Mouse (Mus musculus): Measurements from ENCODE around the gene Tspear. TPM values are rescaled to one million over a fixed set of nuclear protein-coding genes. Genes with fewer than 3 reads are reported as not detected.

Gene Tspear
- polyA plus RNA-seq, 1 experiment, result 0.79 TPM

GRCm38 (mm10) chr10:77880305-77880704 lies 193.9 kb downstream of the Tspear start:
- TF ChIP-seq CTCF (IDR thresholded peaks at IDR 0.05; ENCODE audit: borderline replicate concordance, insufficient read depth, low read depth, low read length) (no peak), POLR2A (IDR thresholded peaks at IDR 0.05; ENCODE audit: borderline replicate concordance, insufficient read depth, low read length) (no peak)
- Histone ChIP-seq H3K4me3 (replicated peaks; ENCODE audit: insufficient read depth, low read depth, low read length) (no peak overlapping the region), H3K4me1 (ENCODE audit: control insufficient read depth, insufficient read depth, low read length) (no peaks in the 10 kb centered on the region; the same call in 1 of the 2 replicates), H3K27ac (ENCODE audit: insufficient read depth, low read length) (no peak overlapping the region), H3K27me3 (ENCODE audit: control insufficient read depth, insufficient read depth, low read length) (no peaks in the 10 kb centered on the region)
- no peak for DNase-seq
- 71% methylated on average over 3 of the region's 3 CpGs for WGBS

- H3K27me3 ChIP-seq (ENCODE audit: control insufficient read depth, insufficient read depth, low read length), result no peaks in the 10 kb centered on the region
- TF ChIP-seq CTCF (IDR thresholded peaks at IDR 0.05; ENCODE audit: borderline replicate concordance, insufficient read depth, low read depth, low read length) (peak; percentile 8; the same call in 1 of the 2 replicates), POLR2A (IDR thresholded peaks at IDR 0.05; ENCODE audit: borderline replicate concordance, insufficient read depth, low read length) (no peak)
- H3K4me3 ChIP-seq (replicated peaks; ENCODE audit: insufficient read depth, low read depth, low read length), result no peak overlapping the region
- WGBS, result 83% methylated on average over 5 of the region's 5 CpGs
- no peaks in the 10 kb centered on the region for H3K4me1 ChIP-seq (ENCODE audit: control insufficient read depth, insufficient read depth, low read length)
- DNase-seq, result no peak
- no peak overlapping the region for H3K27ac ChIP-seq (ENCODE audit: insufficient read depth, low read length)
Observed at GRCm38 (mm10) chr10:77882553-77882952, 196.2 kb downstream of the Tspear start.

- no peak for DNase-seq
- TF ChIP-seq CTCF (IDR thresholded peaks at IDR 0.05; ENCODE audit: borderline replicate concordance, insufficient read depth, low read depth, low read length), result peak; percentile 51; the same call in 1 of the 2 replicates
- no peak for TF ChIP-seq POLR2A (IDR thresholded peaks at IDR 0.05; ENCODE audit: borderline replicate concordance, insufficient read depth, low read length)
- no peaks in the 10 kb centered on the region for H3K27me3 ChIP-seq (ENCODE audit: control insufficient read depth, insufficient read depth, low read length)
- H3K4me1 ChIP-seq (ENCODE audit: control insufficient read depth, insufficient read depth, low read length), result no peaks in the 10 kb centered on the region
- 53% methylated on average over 12 of the region's 12 CpGs for whole genome bisulfite sequencing
- H3K27ac ChIP-seq (ENCODE audit: insufficient read depth, low read length), result no peak overlapping the region
- no peak overlapping the region for H3K4me3 ChIP-seq (replicated peaks; ENCODE audit: insufficient read depth, low read depth, low read length)
Observed at GRCm38 (mm10) chr10:77886007-77886747, 199.8 kb downstream of the Tspear start.

- Histone ChIP-seq H3K27ac (ENCODE audit: insufficient read depth, low read length) (no peak overlapping the region), H3K4me3 (replicated peaks; ENCODE audit: insufficient read depth, low read depth, low read length) (no peak overlapping the region), H3K27me3 (ENCODE audit: control insufficient read depth, insufficient read depth, low read length) (no peaks in the 10 kb centered on the region), H3K4me1 (ENCODE audit: control insufficient read depth, insufficient read depth, low read length) (no peaks in the 10 kb centered on the region)
- 77% methylated on average over 8 of the region's 8 CpGs for WGBS
- DNase-seq, result no peak
- TF ChIP-seq POLR2A (IDR thresholded peaks at IDR 0.05; ENCODE audit: borderline replicate concordance, insufficient read depth, low read length), result no peak
Observed at GRCm38 (mm10) chr10:77890987-77891565, 204.7 kb downstream of the Tspear start.

GRCm38 (mm10) chr10:77895562-77895961 lies 209.2 kb downstream of the Tspear start:
- Histone ChIP-seq H3K27ac (ENCODE audit: insufficient read depth, low read length) (no peak overlapping the region), H3K4me3 (replicated peaks; ENCODE audit: insufficient read depth, low read depth, low read length) (no peak overlapping the region), H3K27me3 (ENCODE audit: control insufficient read depth, insufficient read depth, low read length) (no peaks in the 10 kb centered on the region), H3K4me1 (ENCODE audit: control insufficient read depth, insufficient read depth, low read length) (no peaks in the 10 kb centered on the region)
- TF ChIP-seq POLR2A (IDR thresholded peaks at IDR 0.05; ENCODE audit: borderline replicate concordance, insufficient read depth, low read length), result no peak
- no peak for TF ChIP-seq CTCF (IDR thresholded peaks at IDR 0.05; ENCODE audit: borderline replicate concordance, insufficient read depth, low read depth, low read length)
- no peak for DNase-seq
- WGBS, result 49% methylated on average over 5 of the region's 5 CpGs

- TF ChIP-seq CTCF (IDR thresholded peaks at IDR 0.05; ENCODE audit: borderline replicate concordance, insufficient read depth, low read depth, low read length) (no peak), POLR2A (IDR thresholded peaks at IDR 0.05; ENCODE audit: borderline replicate concordance, insufficient read depth, low read length) (no peak)
- no peak for DNase-seq
- Histone ChIP-seq H3K4me1 (ENCODE audit: control insufficient read depth, insufficient read depth, low read length) (peaks cover 3% of the 10 kb centered on the region; the same call in 1 of the 2 replicates), H3K27ac (ENCODE audit: insufficient read depth, low read length) (no peak overlapping the region), H3K27me3 (ENCODE audit: control insufficient read depth, insufficient read depth, low read length) (no peaks in the 10 kb centered on the region), H3K4me3 (replicated peaks; ENCODE audit: insufficient read depth, low read depth, low read length) (no peak overlapping the region)
- whole genome bisulfite sequencing, result 61% methylated on average over 7 of the region's 7 CpGs
Observed at GRCm38 (mm10) chr10:77900126-77900525, 213.8 kb downstream of the Tspear start.

- TF ChIP-seq POLR2A (IDR thresholded peaks at IDR 0.05; ENCODE audit: borderline replicate concordance, insufficient read depth, low read length) (no peak), CTCF (IDR thresholded peaks at IDR 0.05; ENCODE audit: borderline replicate concordance, insufficient read depth, low read depth, low read length) (no peak)
- peaks cover 3% of the 10 kb centered on the region; the same call in 1 of the 2 replicates for H3K4me1 ChIP-seq (ENCODE audit: control insufficient read depth, insufficient read depth, low read length)
- DNase-seq, result no peak
- 66% methylated on average over 27 of the region's 27 CpGs for WGBS
- H3K27ac ChIP-seq (ENCODE audit: insufficient read depth, low read length), result no peak overlapping the region
- H3K4me3 ChIP-seq (replicated peaks; ENCODE audit: insufficient read depth, low read depth, low read length), result no peak overlapping the region
- no peaks in the 10 kb centered on the region for H3K27me3 ChIP-seq (ENCODE audit: control insufficient read depth, insufficient read depth, low read length)
Observed at GRCm38 (mm10) chr10:77900903-77901818, 214.8 kb downstream of the Tspear start.

Measured in cerebellum, adult 2 months (tissue).